Comparison of ENCODE assay signal across 8 mouse cellular contexts in genomic region chr4:150237636-150238361, GRCm38 (mm10). TPM values are rescaled to one million over a fixed set of nuclear protein-coding genes. Genes with fewer than 3 reads are reported as not detected.
A peak's percentile ranks its signal among the peaks of the same experiment; 100 is the strongest.
DNase-seq lines count a peak whose midpoint lies in the region; ATAC-seq and TF ChIP-seq lines count a peak whose summit lies in the region.

No protein-coding gene starts in this region.

- peak overlapping the region; percentile 100 for H3K27ac ChIP-seq in gastrocnemius, adult 2 months
- H3K27ac ChIP-seq in bone marrow, adult 2 months (ENCODE audit: control insufficient read depth, insufficient read depth, low read depth, low read length, poor library complexity): peak overlapping the region; percentile 80
- H3K27ac ChIP-seq in heart, embryonic 13.5 days (replicated peaks): peak overlapping the region; percentile 99
- H3K27ac ChIP-seq in midbrain, embryonic 14.5 days (replicated peaks; ENCODE audit: low read depth, low read length): peak overlapping the region; percentile 100

- 2% methylated on average over 21 of the region's 21 CpGs for WGBS in bone marrow, adult 2 months
- under 1% methylated on average over 21 of the region's 21 CpGs for WGBS in heart, embryonic 13.5 days
- WGBS in midbrain, embryonic 14.5 days: under 1% methylated on average over 21 of the region's 21 CpGs

- ATAC-seq in heart, embryonic 13.5 days (ENCODE audit: extremely low read depth, insufficient number of reproducible peaks, low FRiP score, low TSS enrichment): no peak
- ATAC-seq in midbrain, embryonic 14.5 days (ENCODE audit: low FRiP score, low TSS enrichment): no peak

- no peaks in the 10 kb centered on the region for H3K27me3 ChIP-seq in heart, embryonic 13.5 days (replicated peaks)
- H3K27me3 ChIP-seq in midbrain, embryonic 14.5 days (ENCODE audit: control insufficient read depth, insufficient read depth, low read length): no peaks in the 10 kb centered on the region

- peak; percentile 58 for DNase-seq in gastrocnemius, adult 2 months
- DNase-seq in gastrocnemius, postnatal 14 days: no peak
- DNase-seq in kidney, postnatal 4 days: peak; percentile 40 to 63
- peak; percentile 51 for DNase-seq in midbrain, embryonic 14.5 days
- DNase-seq in gastrocnemius, postnatal 10 days: no peak
- no peak for DNase-seq in right cerebral cortex, postnatal 4 days

- H3K9me3 ChIP-seq in heart, embryonic 13.5 days: no peaks in the 10 kb centered on the region
- no peaks in the 10 kb centered on the region for H3K9me3 ChIP-seq in midbrain, embryonic 14.5 days (ENCODE audit: control insufficient read depth, low read length)

- intact Hi-C loops in gastrocnemius, adult 2 months (cut with DNase I): loop anchor here (10.0 kb wide), 1 partner anchor 233 kb away; the partner anchor contains the start of gene H6pd
- intact Hi-C loops in gastrocnemius, postnatal 14 days (cut with DNase I; ENCODE audit: low total_unique reads): no loop called here

- peak overlapping the region; percentile 74 for H3K4me3 ChIP-seq in gastrocnemius, adult 2 months
- H3K4me3 ChIP-seq in bone marrow, adult 2 months (replicated peaks; ENCODE audit: control insufficient read depth, low read depth, low read length): peak overlapping the region; percentile 89
- peak overlapping the region; percentile 92 for H3K4me3 ChIP-seq in heart, embryonic 13.5 days
- peak overlapping the region; percentile 50 for H3K4me3 ChIP-seq in midbrain, embryonic 14.5 days (replicated peaks; ENCODE audit: low read depth, low read length)

- H3K9ac ChIP-seq in heart, embryonic 13.5 days: peak overlapping the region; percentile 99
- H3K9ac ChIP-seq in midbrain, embryonic 14.5 days (replicated peaks; ENCODE audit: low read length): peak overlapping the region; percentile 91

- no peak for TF ChIP-seq CTCF in gastrocnemius, adult 2 months (IDR thresholded peaks at IDR 0.05)
- TF ChIP-seq CTCF in bone marrow, adult 2 months (IDR thresholded peaks at IDR 0.05; ENCODE audit: control insufficient read depth, insufficient read depth, low read length): no peak

- H3K36me3 ChIP-seq in heart, embryonic 13.5 days: peaks cover 38% of the 10 kb centered on the region
- H3K36me3 ChIP-seq in midbrain, embryonic 14.5 days (ENCODE audit: control insufficient read depth, insufficient read depth, low read length): peaks cover 25% of the 10 kb centered on the region

- H3K4me2 ChIP-seq in heart, embryonic 13.5 days: peak overlapping the region; percentile 75
- H3K4me2 ChIP-seq in midbrain, embryonic 14.5 days (ENCODE audit: low read length): peak overlapping the region; percentile 86

- no peak for TF ChIP-seq POLR2A in bone marrow, adult 2 months (IDR thresholded peaks at IDR 0.05; ENCODE audit: borderline replicate concordance, control insufficient read depth, low read depth, low read length)

- H3K4me1 ChIP-seq in bone marrow, adult 2 months (ENCODE audit: control insufficient read depth, insufficient read depth, low read length): peaks cover 5% of the 10 kb centered on the region; the same call in 1 of the 2 replicates
- peaks cover 66% of the 10 kb centered on the region for H3K4me1 ChIP-seq in heart, embryonic 13.5 days
- peaks cover 28% of the 10 kb centered on the region for H3K4me1 ChIP-seq in midbrain, embryonic 14.5 days (ENCODE audit: control insufficient read depth, insufficient read depth, low read length)

RNA-seq across cellular contexts. Expression of gene Eno1, which starts 1.3 kb away (rescaled TPM):
- total RNA-seq in gastrocnemius, adult 2 months (2021): 10 to 100 TPM; 68.1 to 92.0 TPM
- total RNA-seq in gastrocnemius, postnatal 14 days (2021): 100 to 1,000 TPM; 371 to 430 TPM
- 26.0 and 96.4 TPM in 2 replicates for polyA plus RNA-seq in bone marrow, adult 2 months (2011; ENCODE audit: insufficient read depth, insufficient read length, low replicate concordance, missing spikeins)
- 1,911 and 2,064 TPM in 2 replicates for polyA plus RNA-seq in heart, embryonic 13.5 days (2015; fragmentation: Nextera tagmentation; extraction: Ambion mirVana)
- polyA plus RNA-seq in midbrain, embryonic 14.5 days (2014; fragmentation: Nextera tagmentation; extraction: Ambion mirVana): 935 and 972 TPM in 2 replicates
- 100 to 1,000 TPM; 469 to 474 TPM for total RNA-seq in gastrocnemius, postnatal 10 days (2021)

RNA-seq across cellular contexts. Expression of gene Car6, which starts 36.7 kb away (rescaled TPM):
- not detected for total RNA-seq in gastrocnemius, adult 2 months (2021)
- total RNA-seq in gastrocnemius, postnatal 14 days (2021): under 1 TPM in 1 of 2 experiments, not detected in 1; 0.29 TPM
- not detected in 2 replicates for polyA plus RNA-seq in bone marrow, adult 2 months (2011; ENCODE audit: insufficient read depth, insufficient read length, low replicate concordance, missing spikeins)
- not detected in 2 replicates for polyA plus RNA-seq in heart, embryonic 13.5 days (2015; fragmentation: Nextera tagmentation; extraction: Ambion mirVana)
- polyA plus RNA-seq in midbrain, embryonic 14.5 days (2014; fragmentation: Nextera tagmentation; extraction: Ambion mirVana): 0.32 TPM in 1 of 2 replicates, not detected in the other
- not detected for total RNA-seq in gastrocnemius, postnatal 10 days (2021)

RNA-seq across cellular contexts. Expression of gene Rere, which starts 43.6 kb away (rescaled TPM):
- total RNA-seq in gastrocnemius, adult 2 months (2021): 10 to 100 TPM; 71.3 to 95.7 TPM
- total RNA-seq in gastrocnemius, postnatal 14 days (2021): 10 to 100 TPM; 44.4 to 52.1 TPM
- polyA plus RNA-seq in bone marrow, adult 2 months (2011; ENCODE audit: insufficient read depth, insufficient read length, low replicate concordance, missing spikeins): 31.8 and 61.3 TPM in 2 replicates
- 18.1 and 19.9 TPM in 2 replicates for polyA plus RNA-seq in heart, embryonic 13.5 days (2015; fragmentation: Nextera tagmentation; extraction: Ambion mirVana)
- 37.6 and 48.6 TPM in 2 replicates for polyA plus RNA-seq in midbrain, embryonic 14.5 days (2014; fragmentation: Nextera tagmentation; extraction: Ambion mirVana)
- total RNA-seq in gastrocnemius, postnatal 10 days (2021): 10 to 100 TPM; 53.8 to 56.9 TPM

Comparison
In these comparisons a context has a peak if more than half of its experiments do, and no peak if none do; other contexts are left out.
1. DNase-seq: peak in gastrocnemius, adult 2 months (single experiment), kidney, postnatal 4 days (2 of 2) and midbrain, embryonic 14.5 days (single experiment); none in gastrocnemius, postnatal 14 days (single experiment), gastrocnemius, postnatal 10 days (single experiment) and right cerebral cortex, postnatal 4 days (single experiment).
2. Peak in every context shown above with its lines, with median percentiles within 50 percentile points of each other: H3K27ac ChIP-seq and H3K4me3 ChIP-seq.